Mouse (Mus musculus) left cerebral cortex, adult 2 months (tissue): ENCODE measurements at regions not wholly inside any gene's neighbourhood (a gene's known extent, or its start where the extent isn't known, plus 50 kb on each side); places are given as distances from the start of the nearest gene placed in this dataset.
A peak's percentile ranks its signal among the peaks of the same experiment; 100 is the strongest.

Experiments
- DNase-seq, 2 experiments: peaks; one replicate each; pipeline ENCODE4 v3.0.0; 2021 to 2022; ENCODE audit warnings: low spot score in 2 of 2, mixed read lengths in 1 of 2; ENCODE audit errors: extremely low spot score in 1 of 2
- H3K27ac ChIP-seq: fragments of 200-600 bp; 2 replicates; pipeline ENCODE4 v1.8.1; 2022
- H3K4me3 ChIP-seq: fragments of 200-600 bp; 2 replicates; pipeline ENCODE4 v1.8.1; 2022
- CTCF ChIP-seq: fragments of 200-600 bp; IDR thresholded peaks from 2 replicates; pipeline ENCODE4 v1.8.1; 2022; ENCODE audit warnings: antibody characterized with exemption, mild to moderate bottlenecking, moderate library complexity
- intact Hi-C: fragments of 180-260 bp; cut with DNase I; formaldehyde crosslinking; loops from one replicate; pipeline ENCODE4 v1.15.1; 2025

- peak; percentile 28 to 41 for DNase-seq
- no peak overlapping the region; the same call in 1 of the 2 replicates for H3K4me3 ChIP-seq
- peak overlapping the region; percentile 70 for H3K27ac ChIP-seq
- peak; percentile 39 for TF ChIP-seq CTCF
- intact Hi-C loops, result loop anchor here (1.0 to 5.0 kb wide), 2 partner anchors 186 to 199 kb away; partner anchors contain the start of gene Zfp36l1
Measured at GRCm38 (mm10) chr12:79925704-79926588, 186.9 kb downstream of the Zfp36l1 start.

GRCm38 (mm10) chr12:79924921-79925703 is 187.7 kb downstream of the Zfp36l1 start:
- peak overlapping the region; percentile 70 for H3K27ac ChIP-seq
- intact Hi-C loops, result loop anchor here (1.0 to 5.0 kb wide), 2 partner anchors 187 to 198 kb away; partner anchors contain the start of gene Zfp36l1
- peak; percentile 50 to 65 for DNase-seq
- TF ChIP-seq CTCF, result no peak
- H3K4me3 ChIP-seq, result no peak overlapping the region; the same call in 1 of the 2 replicates

- no peak for DNase-seq
- Histone ChIP-seq H3K27ac (no peak overlapping the region), H3K4me3 (no peak overlapping the region)
- no peak for TF ChIP-seq CTCF
- intact Hi-C loops, result no loop called here
Measured at GRCm38 (mm10) chr12:79923811-79924210, 189.0 kb downstream of the Zfp36l1 start.

GRCm38 (mm10) chr12:79921786-79922185 is 191.0 kb downstream of the Zfp36l1 start:
- intact Hi-C loops, result no loop called here
- DNase-seq, result no peak
- TF ChIP-seq CTCF, result no peak
- Histone ChIP-seq H3K4me3 (no peak overlapping the region), H3K27ac (no peak overlapping the region)

- intact Hi-C loops, result no loop called here
Measured at GRCm38 (mm10) chr12:79918983-79919382, 193.8 kb downstream of the Zfp36l1 start.

GRCm38 (mm10) chr12:79917634-79918289 is 195.1 kb downstream of the Zfp36l1 start:
- Histone ChIP-seq H3K4me3 (no peak overlapping the region), H3K27ac (no peak overlapping the region)
- DNase-seq, result no peak
- no peak for TF ChIP-seq CTCF
- intact Hi-C loops, result no loop called here

More at GRCm38 (mm10) chr12:79918983-79919382, 193.8 kb downstream of the Zfp36l1 start:
- peak; percentile 14; the same call in 1 of the 2 replicates for TF ChIP-seq CTCF
- no peak overlapping the region for H3K27ac ChIP-seq
- DNase-seq, result no peak
- no peak overlapping the region for H3K4me3 ChIP-seq

- intact Hi-C loops, result no loop called here
- H3K27ac ChIP-seq, result no peak overlapping the region
- no peak for TF ChIP-seq CTCF
- DNase-seq, result no peak
- H3K4me3 ChIP-seq, result no peak overlapping the region
Measured at GRCm38 (mm10) chr12:79916896-79917633, 195.7 kb downstream of the Zfp36l1 start.

GRCm38 (mm10) chr12:79913898-79914297 is 198.9 kb downstream of the Zfp36l1 start:
- no peak for TF ChIP-seq CTCF
- Histone ChIP-seq H3K27ac (no peak overlapping the region), H3K4me3 (no peak overlapping the region)
- no peak for DNase-seq
- intact Hi-C loops, result no loop called here

GRCm38 (mm10) chr12:79912281-79913063 is 200.3 kb downstream of the Zfp36l1 start:
- Histone ChIP-seq H3K27ac (no peak overlapping the region), H3K4me3 (no peak overlapping the region)
- TF ChIP-seq CTCF, result no peak
- intact Hi-C loops, result no loop called here
- no peak for DNase-seq

- Histone ChIP-seq H3K4me3 (no peak overlapping the region), H3K27ac (peak overlapping the region; percentile 48)
- intact Hi-C loops, result no loop called here
- TF ChIP-seq CTCF, result no peak
- DNase-seq, result peak in 1 of 2 experiments; percentile 50
Measured at GRCm38 (mm10) chr12:79910884-79911759, 201.7 kb downstream of the Zfp36l1 start.
